Mouse (Mus musculus): ENCODE measurements at regions not wholly inside any gene's neighbourhood (a gene's known extent, or its start where the extent isn't known, plus 50 kb on each side); places are given as distances from the start of the nearest gene placed in this dataset.

GRCm38 (mm10) chr3:42830456-42830855 is 1088.0 kb downstream of the D3Ertd751e start:
- H3K27me3 ChIP-seq = no peaks in the 10 kb centered on the region
- no peaks in the 10 kb centered on the region for H3K36me3 ChIP-seq
- WGBS = 60% methylated on average over 1 of the region's 1 CpGs
- no peak overlapping the region for H3K27ac ChIP-seq
- ATAC-seq (ENCODE audit: insufficient number of reproducible peaks, insufficient read depth, low FRiP score, low TSS enrichment, low read depth) = no peak
- H3K9me3 ChIP-seq = no peaks in the 10 kb centered on the region
- H3K4me1 ChIP-seq (replicated peaks) = no peaks in the 10 kb centered on the region
- no peak overlapping the region for H3K4me2 ChIP-seq
- no peak overlapping the region for H3K4me3 ChIP-seq (replicated peaks)
- H3K9ac ChIP-seq (replicated peaks) = no peak overlapping the region

- 0 out of 2 replicates have a peak, but pooled peaks have one; percentile 75 for ATAC-seq (ENCODE audit: insufficient number of reproducible peaks, insufficient read depth, low FRiP score, low TSS enrichment, low read depth)
- no peak overlapping the region for H3K9ac ChIP-seq (replicated peaks)
- H3K4me1 ChIP-seq (replicated peaks) = peaks cover 3% of the 10 kb centered on the region
- H3K27me3 ChIP-seq = no peaks in the 10 kb centered on the region
- H3K36me3 ChIP-seq = no peaks in the 10 kb centered on the region
- no peak overlapping the region for H3K4me2 ChIP-seq
- no peaks in the 10 kb centered on the region for H3K9me3 ChIP-seq
- no peak overlapping the region for H3K27ac ChIP-seq
- WGBS = 74% methylated on average over 1 of the region's 1 CpGs
- no peak overlapping the region for H3K4me3 ChIP-seq (replicated peaks)
Observed at GRCm38 (mm10) chr3:42867370-42867769, 1125.0 kb downstream of the D3Ertd751e start.

GRCm38 (mm10) chr3:42878972-42879371 is 1136.6 kb downstream of the D3Ertd751e start:
- no peak overlapping the region for H3K27ac ChIP-seq
- no peaks in the 10 kb centered on the region for H3K4me1 ChIP-seq (replicated peaks)
- H3K36me3 ChIP-seq = no peaks in the 10 kb centered on the region
- no peaks in the 10 kb centered on the region for H3K27me3 ChIP-seq
- no peak for ATAC-seq (ENCODE audit: insufficient number of reproducible peaks, insufficient read depth, low FRiP score, low TSS enrichment, low read depth)
- peaks cover 7% of the 10 kb centered on the region; the same call in 1 of the 2 replicates for H3K9me3 ChIP-seq
- no peak overlapping the region for H3K4me3 ChIP-seq (replicated peaks)
- H3K9ac ChIP-seq (replicated peaks) = no peak overlapping the region
- H3K4me2 ChIP-seq = no peak overlapping the region

GRCm38 (mm10) chr3:42884481-42884880 is 1142.1 kb downstream of the D3Ertd751e start:
- peaks cover 7% of the 10 kb centered on the region; the same call in 1 of the 2 replicates for H3K9me3 ChIP-seq
- H3K27ac ChIP-seq = no peak overlapping the region
- H3K4me2 ChIP-seq = no peak overlapping the region
- H3K27me3 ChIP-seq = no peaks in the 10 kb centered on the region
- no peak for ATAC-seq (ENCODE audit: insufficient number of reproducible peaks, insufficient read depth, low FRiP score, low TSS enrichment, low read depth)
- no peak overlapping the region for H3K4me3 ChIP-seq (replicated peaks)
- H3K36me3 ChIP-seq = no peaks in the 10 kb centered on the region
- 80% methylated on average over 4 of the region's 4 CpGs for WGBS
- H3K4me1 ChIP-seq (replicated peaks) = no peaks in the 10 kb centered on the region
- no peak overlapping the region for H3K9ac ChIP-seq (replicated peaks)

- Histone ChIP-seq H3K4me2 (no peak overlapping the region), H3K9ac (replicated peaks) (no peak overlapping the region), H3K4me1 (replicated peaks) (no peaks in the 10 kb centered on the region), H3K4me3 (replicated peaks) (no peak overlapping the region), H3K9me3 (no peaks in the 10 kb centered on the region), H3K27me3 (no peaks in the 10 kb centered on the region), H3K27ac (no peak overlapping the region), H3K36me3 (no peaks in the 10 kb centered on the region)
- WGBS = 87% methylated on average over 7 of the region's 7 CpGs
- no peak for ATAC-seq (ENCODE audit: insufficient number of reproducible peaks, insufficient read depth, low FRiP score, low TSS enrichment, low read depth)
Observed at GRCm38 (mm10) chr3:42892016-42892699, 1149.7 kb downstream of the D3Ertd751e start.

GRCm38 (mm10) chr3:42895787-42896186 is 1153.4 kb downstream of the D3Ertd751e start:
- no peaks in the 10 kb centered on the region for H3K27me3 ChIP-seq
- no peak overlapping the region for H3K4me2 ChIP-seq
- no peak for ATAC-seq (ENCODE audit: insufficient number of reproducible peaks, insufficient read depth, low FRiP score, low TSS enrichment, low read depth)
- no peak overlapping the region for H3K9ac ChIP-seq (replicated peaks)
- H3K4me3 ChIP-seq (replicated peaks) = no peak overlapping the region
- H3K27ac ChIP-seq = no peak overlapping the region
- 53% methylated on average over 3 of the region's 3 CpGs for whole genome bisulfite sequencing
- H3K9me3 ChIP-seq = no peaks in the 10 kb centered on the region
- no peaks in the 10 kb centered on the region for H3K36me3 ChIP-seq
- no peaks in the 10 kb centered on the region for H3K4me1 ChIP-seq (replicated peaks)

- ATAC-seq (ENCODE audit: insufficient number of reproducible peaks, insufficient read depth, low FRiP score, low TSS enrichment, low read depth) = no peak
Observed at GRCm38 (mm10) chr3:42897936-42898335, 1155.5 kb downstream of the D3Ertd751e start.

GRCm38 (mm10) chr3:42898934-42899333 is 1156.5 kb downstream of the D3Ertd751e start:
- Histone ChIP-seq H3K27ac (no peak overlapping the region), H3K4me3 (replicated peaks) (no peak overlapping the region), H3K27me3 (no peaks in the 10 kb centered on the region), H3K4me2 (no peak overlapping the region), H3K4me1 (replicated peaks) (no peaks in the 10 kb centered on the region), H3K9me3 (no peaks in the 10 kb centered on the region), H3K36me3 (no peaks in the 10 kb centered on the region), H3K9ac (replicated peaks) (no peak overlapping the region)
- WGBS = 89% methylated on average over 2 of the region's 2 CpGs
- no peak for ATAC-seq (ENCODE audit: insufficient number of reproducible peaks, insufficient read depth, low FRiP score, low TSS enrichment, low read depth)

More at GRCm38 (mm10) chr3:42897936-42898335, 1155.5 kb downstream of the D3Ertd751e start:
- Histone ChIP-seq H3K27ac (no peak overlapping the region), H3K4me2 (no peak overlapping the region), H3K36me3 (no peaks in the 10 kb centered on the region), H3K9me3 (no peaks in the 10 kb centered on the region), H3K27me3 (no peaks in the 10 kb centered on the region), H3K4me1 (replicated peaks) (no peaks in the 10 kb centered on the region), H3K9ac (replicated peaks) (no peak overlapping the region), H3K4me3 (replicated peaks) (no peak overlapping the region)

- no peaks in the 10 kb centered on the region for H3K36me3 ChIP-seq
- no peak for ATAC-seq (ENCODE audit: insufficient number of reproducible peaks, insufficient read depth, low FRiP score, low TSS enrichment, low read depth)
- H3K4me3 ChIP-seq (replicated peaks) = no peak overlapping the region
- 92% methylated on average over 2 of the region's 2 CpGs for WGBS
- no peak overlapping the region for H3K9ac ChIP-seq (replicated peaks)
- H3K9me3 ChIP-seq = no peaks in the 10 kb centered on the region
- H3K4me2 ChIP-seq = no peak overlapping the region
- no peak overlapping the region for H3K27ac ChIP-seq
- no peaks in the 10 kb centered on the region for H3K27me3 ChIP-seq
- no peaks in the 10 kb centered on the region for H3K4me1 ChIP-seq (replicated peaks)
Observed at GRCm38 (mm10) chr3:42900984-42901383, 1158.6 kb downstream of the D3Ertd751e start.

GRCm38 (mm10) chr3:42906246-42906645 is 1163.8 kb downstream of the D3Ertd751e start:
- Histone ChIP-seq H3K9me3 (no peaks in the 10 kb centered on the region), H3K4me3 (replicated peaks) (no peak overlapping the region), H3K4me2 (no peak overlapping the region), H3K36me3 (no peaks in the 10 kb centered on the region), H3K27me3 (no peaks in the 10 kb centered on the region; the same call in 1 of the 2 replicates), H3K27ac (no peak overlapping the region), H3K9ac (replicated peaks) (no peak overlapping the region), H3K4me1 (replicated peaks) (no peaks in the 10 kb centered on the region)
- WGBS = 88% methylated on average over 3 of the region's 3 CpGs
- no peak for ATAC-seq (ENCODE audit: insufficient number of reproducible peaks, insufficient read depth, low FRiP score, low TSS enrichment, low read depth)

GRCm38 (mm10) chr3:42908404-42908803 is 1166.0 kb downstream of the D3Ertd751e start:
- H3K4me2 ChIP-seq = no peak overlapping the region
- no peaks in the 10 kb centered on the region for H3K9me3 ChIP-seq
- H3K27ac ChIP-seq = no peak overlapping the region
- H3K9ac ChIP-seq (replicated peaks) = no peak overlapping the region
- no peaks in the 10 kb centered on the region for H3K36me3 ChIP-seq
- no peaks in the 10 kb centered on the region; the same call in 1 of the 2 replicates for H3K27me3 ChIP-seq
- ATAC-seq (ENCODE audit: insufficient number of reproducible peaks, insufficient read depth, low FRiP score, low TSS enrichment, low read depth) = no peak
- no peak overlapping the region for H3K4me3 ChIP-seq (replicated peaks)
- no peaks in the 10 kb centered on the region for H3K4me1 ChIP-seq (replicated peaks)

- Histone ChIP-seq H3K27ac (no peak overlapping the region), H3K36me3 (no peaks in the 10 kb centered on the region), H3K27me3 (no peaks in the 10 kb centered on the region; the same call in 1 of the 2 replicates), H3K4me1 (replicated peaks) (no peaks in the 10 kb centered on the region), H3K4me2 (no peak overlapping the region), H3K9me3 (no peaks in the 10 kb centered on the region), H3K9ac (replicated peaks) (no peak overlapping the region), H3K4me3 (replicated peaks) (no peak overlapping the region)
- WGBS = 81% methylated on average over 2 of the region's 2 CpGs
- no peak for ATAC-seq (ENCODE audit: insufficient number of reproducible peaks, insufficient read depth, low FRiP score, low TSS enrichment, low read depth)
Observed at GRCm38 (mm10) chr3:42915146-42915545, 1172.7 kb downstream of the D3Ertd751e start.
